Mouse (Mus musculus): ENCODE measurements at regions not wholly inside any gene's neighbourhood (a gene's known extent, or its start where the extent isn't known, plus 50 kb on each side); places are given as distances from the start of the nearest gene placed in this dataset.
A peak's percentile ranks its signal among the peaks of the same experiment; 100 is the strongest.

DNA sequence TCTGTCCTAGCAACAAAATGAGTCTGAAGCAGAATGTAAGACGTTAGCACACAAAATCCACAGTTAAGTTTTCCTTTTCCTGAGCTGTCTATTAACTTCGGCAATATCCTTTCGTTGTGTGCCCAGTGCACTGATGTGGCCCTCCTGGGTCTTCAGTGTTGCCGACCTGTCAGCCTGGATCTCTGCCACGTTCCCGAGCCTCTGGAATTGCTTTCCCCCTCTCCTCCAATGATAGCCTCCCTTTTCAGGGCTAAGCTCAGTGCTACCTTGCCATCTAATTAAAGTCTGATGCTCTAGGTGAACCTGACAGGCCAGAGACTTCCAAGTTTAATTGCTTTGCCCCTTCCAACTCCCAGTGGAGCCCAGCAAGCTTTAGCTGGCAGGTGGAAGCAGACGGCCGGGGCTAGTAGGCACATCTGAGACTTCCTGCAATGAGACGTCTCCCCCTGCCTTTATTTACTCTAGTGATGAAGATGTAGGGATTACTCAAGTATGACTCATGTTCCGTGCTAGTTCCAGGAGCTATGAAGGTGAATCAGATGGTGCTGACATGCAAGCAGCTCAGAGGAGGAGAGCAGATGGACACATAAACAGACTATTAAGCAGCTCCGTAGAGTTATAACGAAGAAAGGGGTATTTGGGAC lies 894.3 kb upstream of the Car8 start:
- DNase-seq (ENCODE audit: low spot score in 2 of 2) = no peak

DNA sequence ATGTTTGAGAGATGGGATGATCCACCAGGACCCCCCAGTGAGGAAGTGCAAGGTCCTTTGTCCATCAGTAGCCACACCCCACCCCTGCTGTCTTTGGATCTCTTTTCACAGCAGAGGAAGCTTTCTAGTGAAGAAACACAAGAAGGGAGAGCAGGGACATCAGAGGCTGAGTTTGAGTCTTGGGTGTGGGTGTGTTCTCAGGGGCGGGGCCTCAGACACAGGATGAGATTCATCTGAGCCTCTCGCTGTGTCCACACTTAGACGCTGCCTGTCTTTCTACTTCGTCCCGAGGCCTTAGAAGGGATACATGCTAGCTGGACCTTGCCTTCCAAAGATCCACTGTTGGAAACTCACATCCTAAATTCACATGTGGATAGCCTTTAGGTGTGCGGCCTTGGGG lies 893.5 kb upstream of the Car8 start:
- no peak for DNase-seq (ENCODE audit: low spot score in 2 of 2)

DNA sequence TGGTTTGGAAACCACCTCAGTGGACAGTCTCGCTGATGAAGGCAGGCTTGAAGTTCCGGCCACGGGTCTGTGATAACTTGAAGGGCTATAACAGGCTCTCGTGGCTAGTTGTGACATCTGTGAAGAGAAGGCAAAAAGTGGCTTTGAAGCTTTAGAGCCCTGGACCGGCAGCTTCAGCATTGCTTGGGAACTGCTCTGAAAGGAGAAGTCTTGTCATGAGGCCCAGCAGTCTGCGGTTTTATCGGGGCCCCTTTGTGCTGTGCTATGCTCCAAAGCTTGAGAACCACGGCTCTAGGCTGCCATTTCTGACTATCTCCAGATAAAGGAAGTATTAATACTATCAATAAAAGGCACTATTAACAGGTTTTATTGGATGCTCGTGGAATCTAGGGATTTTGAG lies 892.8 kb upstream of the Car8 start:
- no peak for DNase-seq (ENCODE audit: low spot score in 2 of 2)

DNA sequence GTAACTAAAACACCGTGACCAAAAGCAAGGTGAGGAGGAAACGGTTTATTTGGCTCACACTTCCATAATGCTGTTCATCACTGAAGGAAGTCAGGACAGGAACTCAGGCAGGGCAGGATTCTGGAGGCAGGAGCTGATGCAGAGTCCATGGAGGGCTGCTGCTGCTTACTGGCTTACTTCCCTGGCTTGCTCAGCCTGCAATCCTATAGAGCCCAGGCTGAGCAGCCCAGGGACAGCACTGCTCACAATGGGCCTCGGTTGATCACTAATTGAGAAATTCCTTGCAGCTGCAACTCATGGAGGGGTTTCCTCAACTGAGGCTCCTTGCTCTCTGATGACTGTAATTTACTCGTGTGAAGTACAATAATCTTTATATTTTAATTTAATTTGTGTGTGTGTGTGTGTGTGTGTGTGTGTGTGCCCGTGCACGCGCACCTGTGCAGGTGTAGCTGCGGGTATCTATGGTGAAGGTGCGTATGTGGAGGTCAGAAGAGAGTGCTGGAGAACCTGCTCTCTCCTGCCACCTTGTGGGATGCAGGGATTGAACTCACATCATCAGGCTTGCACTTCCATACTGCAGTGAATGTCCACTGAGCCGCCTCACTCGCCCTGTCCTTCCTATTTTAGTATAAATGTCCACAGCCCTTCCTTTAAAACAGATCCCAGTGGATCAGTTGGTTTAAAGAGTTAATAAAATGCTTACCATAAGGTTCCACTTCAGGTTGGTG lies 886.6 kb upstream of the Car8 start:
- DNase-seq (ENCODE audit: low spot score in 2 of 2) = no peak

DNA sequence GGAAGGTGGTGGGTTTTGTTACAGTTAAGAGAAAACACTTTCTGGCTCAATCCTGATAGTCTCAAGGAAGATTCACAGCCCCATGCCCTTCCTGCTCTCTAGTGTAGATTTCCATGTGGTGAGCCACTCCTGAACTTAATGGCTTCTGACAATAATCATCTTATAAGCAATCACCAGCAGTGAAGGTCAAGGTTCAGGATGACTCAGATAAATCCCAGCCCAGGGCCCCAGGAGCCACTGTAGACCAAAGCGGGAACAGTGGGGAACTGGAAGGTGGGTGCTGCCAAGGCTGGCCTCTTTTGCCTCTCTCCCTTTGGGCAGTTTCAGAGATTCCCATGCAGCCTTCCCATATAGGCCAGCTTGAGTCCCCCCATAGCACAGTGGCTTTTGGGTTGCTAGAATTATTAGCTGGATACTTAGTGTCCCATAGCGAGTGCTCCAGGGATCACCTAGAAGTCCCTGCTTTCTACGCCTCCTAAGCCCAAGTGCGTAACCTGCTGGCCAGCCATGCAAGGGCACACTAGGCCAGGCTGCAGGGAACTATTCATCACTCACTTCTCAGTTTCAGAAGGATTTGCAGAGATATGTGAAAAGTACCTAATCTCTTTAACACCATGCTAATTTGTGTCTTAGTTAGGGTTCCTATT lies 885.9 kb upstream of the Car8 start:
- no peak for DNase-seq (ENCODE audit: low spot score in 2 of 2)

DNA sequence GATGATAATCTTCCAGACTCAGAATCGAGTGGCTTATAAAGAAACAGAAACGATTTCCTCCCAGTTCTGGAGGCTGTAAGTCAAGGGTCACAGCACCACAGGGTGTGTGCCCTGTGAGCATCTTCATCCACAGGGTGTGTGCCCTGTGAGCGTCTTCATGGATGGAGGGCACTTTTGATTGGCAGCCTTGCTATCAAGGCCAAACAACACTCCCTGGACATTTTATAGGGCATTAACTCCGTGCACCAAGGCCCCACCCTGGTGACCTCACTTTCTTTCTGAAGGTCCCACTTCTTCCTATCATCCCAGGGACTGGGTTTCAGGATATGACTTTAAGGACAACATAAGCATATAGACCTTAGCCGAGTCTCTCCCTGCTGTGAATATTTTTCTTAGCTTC lies 885.3 kb upstream of the Car8 start:
- no peak for DNase-seq (ENCODE audit: low spot score in 2 of 2)

DNA sequence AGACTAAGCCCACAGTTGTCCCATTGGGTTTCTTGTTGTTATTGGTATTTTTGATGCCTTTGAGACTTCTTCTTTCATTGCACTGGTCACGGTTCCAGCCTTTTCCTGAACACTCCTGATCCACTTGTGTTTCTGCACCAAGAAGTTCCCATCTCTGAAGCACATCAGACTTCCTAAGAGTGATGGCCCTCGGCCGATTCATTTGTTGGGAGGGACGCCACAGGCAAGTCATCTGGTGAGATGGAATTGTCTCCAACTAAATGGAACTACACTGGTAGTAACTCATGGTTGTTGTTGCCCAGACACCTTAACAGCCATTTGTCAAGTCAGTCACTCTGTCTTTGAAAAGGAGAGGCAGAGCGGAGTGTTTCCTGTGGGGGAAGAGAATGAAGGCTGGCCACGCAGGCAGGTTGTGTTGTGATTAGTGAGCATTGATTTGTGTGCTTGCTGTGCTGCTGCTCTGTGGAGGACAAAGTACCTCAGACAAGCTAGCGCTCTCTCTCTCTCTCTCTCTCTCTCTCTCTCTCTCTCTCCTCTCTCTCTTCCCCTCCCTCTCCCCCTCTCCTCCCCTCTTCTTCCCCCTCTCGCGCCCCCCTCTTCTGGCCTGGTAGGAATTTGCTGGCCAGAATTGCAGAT lies 884.7 kb upstream of the Car8 start:
- no peak for DNase-seq (ENCODE audit: low spot score in 2 of 2)

DNA sequence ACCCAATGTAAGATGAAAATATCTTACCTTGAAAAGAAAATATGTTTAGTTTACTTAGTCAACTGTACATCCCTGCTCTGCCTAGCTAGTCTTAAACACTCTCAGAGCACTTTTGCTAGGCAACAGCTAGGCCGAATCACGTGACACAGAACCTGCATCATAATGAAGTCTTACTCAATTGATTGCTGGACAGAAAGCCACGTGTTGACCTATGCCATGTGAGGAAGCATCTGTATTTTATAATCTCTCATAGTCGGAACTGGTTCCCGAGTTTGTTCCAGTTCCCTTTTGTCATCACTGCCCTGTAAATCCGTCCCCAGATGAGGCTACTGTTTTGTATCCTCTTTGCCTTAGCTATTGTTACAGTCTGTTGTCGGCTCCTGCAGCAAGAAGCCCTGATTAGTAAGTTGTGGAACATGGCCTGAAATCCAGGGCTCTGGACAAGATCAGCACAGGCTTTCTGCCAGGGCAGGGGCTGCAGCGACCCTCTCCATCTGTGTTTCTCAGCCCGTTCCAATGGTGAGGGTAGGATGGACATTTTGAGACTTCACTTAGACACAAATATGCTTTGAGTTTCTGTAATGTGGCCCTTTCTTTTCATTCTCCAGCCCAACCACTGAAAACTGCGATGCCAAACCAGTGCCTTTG lies 883.9 kb upstream of the Car8 start:
- no peak for DNase-seq (ENCODE audit: low spot score in 2 of 2)

DNA sequence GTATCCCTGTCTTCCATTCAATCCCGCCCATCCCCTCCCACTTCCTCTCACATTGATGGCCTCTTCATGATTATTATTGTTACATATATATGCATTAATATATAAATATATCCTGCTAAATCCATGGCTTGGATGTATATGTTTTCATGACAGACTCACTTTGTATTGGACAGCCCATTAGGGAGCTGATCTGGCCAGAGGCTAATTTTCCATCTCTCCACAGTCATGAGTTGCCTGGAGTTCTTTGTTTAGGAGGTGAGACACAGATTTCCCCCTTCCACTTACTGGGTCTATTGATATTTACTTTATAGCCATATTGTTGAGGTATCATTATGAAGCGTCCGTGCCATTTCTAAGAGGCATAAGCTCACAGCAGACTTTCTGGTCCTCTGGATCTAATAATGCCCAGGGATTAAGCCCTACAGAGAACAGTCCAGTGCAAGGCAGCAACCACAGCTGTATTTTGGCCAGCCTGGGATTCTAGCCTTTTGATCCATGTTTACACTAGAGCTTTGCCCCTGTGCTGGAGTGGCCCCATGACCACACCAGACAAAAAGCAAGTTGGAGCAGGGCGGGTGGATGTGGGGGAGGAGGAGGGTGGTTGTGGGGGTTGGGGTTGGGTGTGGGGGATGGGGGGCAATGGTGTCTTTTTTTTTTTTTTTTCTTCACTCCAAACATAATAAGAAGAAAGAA lies 878.3 kb upstream of the Car8 start:
- no peak for DNase-seq (ENCODE audit: low spot score in 2 of 2)

DNA sequence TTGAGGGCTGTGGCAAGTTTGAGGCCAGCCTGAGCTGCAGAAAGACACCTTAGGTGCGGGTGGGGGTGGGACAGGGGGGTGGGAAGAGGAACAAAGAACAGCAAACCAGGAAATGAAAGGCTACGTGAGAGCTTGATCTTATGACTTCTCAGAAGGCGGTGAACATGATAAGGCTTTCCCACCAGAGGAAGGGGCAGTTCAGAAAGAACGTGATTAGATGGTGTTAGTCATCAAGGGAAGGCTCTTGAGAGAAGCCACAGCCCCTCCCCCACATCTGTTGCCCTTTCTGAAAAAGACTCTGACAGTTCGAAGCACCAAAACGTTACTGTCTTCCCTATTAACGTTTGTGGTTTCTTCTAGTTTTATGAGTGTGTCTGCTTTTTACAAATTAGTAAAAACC lies 877.0 kb upstream of the Car8 start:
- no peak for DNase-seq (ENCODE audit: low spot score in 2 of 2)

DNA sequence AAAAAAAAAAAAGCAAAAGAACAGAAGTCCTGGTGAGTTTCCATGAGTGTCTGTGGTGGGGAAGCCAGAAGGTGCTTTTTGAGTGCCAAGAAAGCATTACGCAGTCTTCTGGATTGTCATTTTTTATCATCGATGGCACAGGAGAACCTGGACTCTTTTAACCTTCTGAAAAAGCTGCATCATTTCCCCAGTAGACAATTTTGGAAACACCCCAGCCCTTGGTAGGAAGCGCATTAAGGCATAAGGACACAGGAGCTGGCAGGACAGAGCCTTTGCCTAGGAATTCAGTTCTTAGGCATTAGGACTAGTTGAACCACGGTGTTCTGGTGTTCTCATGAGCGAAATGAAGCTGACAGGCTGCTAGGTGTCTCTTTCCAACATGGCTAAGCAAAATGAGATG lies 875.1 kb upstream of the Car8 start:
- no peak for DNase-seq (ENCODE audit: low spot score in 2 of 2)

DNA sequence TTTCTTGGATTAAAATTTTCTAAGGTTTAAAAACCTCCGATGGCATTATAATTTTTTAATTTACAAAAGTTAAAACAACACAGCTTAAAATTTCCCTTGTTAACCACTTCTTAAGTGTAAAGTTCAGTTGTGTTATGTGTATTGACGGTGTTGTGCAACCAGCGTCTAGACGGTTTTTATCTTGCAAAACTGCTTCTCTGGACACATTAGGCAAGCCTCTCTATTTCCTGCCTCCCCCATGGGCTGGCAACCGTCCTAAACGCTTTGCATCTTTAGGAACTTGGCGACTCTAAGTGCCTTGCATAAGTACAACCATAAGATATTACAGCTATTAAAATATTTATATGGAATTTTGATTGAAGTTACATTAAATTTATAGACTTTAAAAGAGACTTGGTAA lies 871.5 kb upstream of the Car8 start:
- no peak for DNase-seq (ENCODE audit: low spot score in 2 of 2)

DNA sequence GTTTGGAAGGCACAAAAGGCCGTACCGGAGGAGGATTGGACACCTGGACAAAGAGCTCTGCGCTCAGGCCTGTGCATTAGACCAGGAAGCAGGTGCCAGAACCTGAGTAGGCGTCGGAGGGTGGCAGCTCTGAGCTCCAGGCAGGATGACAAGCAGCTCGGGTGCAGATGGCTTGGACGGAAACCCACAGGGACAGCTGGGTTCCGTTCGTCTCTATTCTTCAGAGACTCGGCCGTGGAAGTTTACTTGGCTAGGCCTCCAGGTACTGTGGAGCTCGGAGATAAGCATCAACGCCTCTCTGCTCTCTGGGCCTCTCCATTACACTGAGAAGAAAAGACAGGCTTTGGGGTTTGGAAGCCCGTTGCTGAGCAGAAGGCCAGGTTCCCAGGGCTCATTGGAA lies 868.5 kb upstream of the Car8 start:
- peak; percentile 60 to 72 for DNase-seq (ENCODE audit: low spot score in 2 of 2)

DNA sequence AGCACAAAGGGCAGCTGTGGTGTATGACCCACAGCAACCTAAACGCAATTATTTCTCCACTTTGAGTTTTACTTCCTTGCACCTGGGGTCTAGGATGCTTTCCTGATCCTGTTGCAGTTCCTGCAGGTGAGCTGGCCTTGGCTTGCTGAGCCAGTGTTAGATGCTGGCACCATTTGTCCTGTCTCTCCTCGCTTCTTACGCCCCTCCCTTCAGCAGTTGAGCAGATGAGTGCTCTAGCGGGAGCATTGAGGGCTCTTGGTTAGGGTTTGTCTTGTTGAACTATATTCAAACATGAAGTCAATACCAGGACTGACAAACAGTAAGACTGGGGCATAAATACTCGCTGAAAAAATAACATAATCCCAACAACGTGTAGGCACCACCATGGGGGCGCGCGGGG lies 867.9 kb upstream of the Car8 start:
- DNase-seq (ENCODE audit: low spot score in 2 of 2) = no peak

DNA sequence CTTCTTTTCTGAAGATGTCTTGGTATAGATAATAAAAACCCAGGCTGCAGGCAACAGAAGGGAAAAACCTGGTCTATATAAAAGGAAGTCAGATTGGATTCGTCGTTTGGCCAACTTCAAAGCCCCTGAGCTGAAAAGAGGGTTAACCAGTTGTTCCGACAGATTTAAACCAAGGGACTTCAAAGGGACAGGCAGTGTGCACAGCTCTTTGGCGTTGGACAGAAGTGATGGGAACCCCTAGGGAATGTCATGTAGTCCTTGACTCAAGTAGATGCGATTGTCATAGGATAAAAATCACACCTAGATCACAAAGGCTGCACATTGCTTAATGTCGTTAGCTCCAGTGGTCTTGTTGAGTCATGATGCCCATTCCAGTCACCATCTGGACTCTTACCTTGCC lies 865.8 kb upstream of the Car8 start:
- DNase-seq (ENCODE audit: low spot score in 2 of 2) = no peak

DNA sequence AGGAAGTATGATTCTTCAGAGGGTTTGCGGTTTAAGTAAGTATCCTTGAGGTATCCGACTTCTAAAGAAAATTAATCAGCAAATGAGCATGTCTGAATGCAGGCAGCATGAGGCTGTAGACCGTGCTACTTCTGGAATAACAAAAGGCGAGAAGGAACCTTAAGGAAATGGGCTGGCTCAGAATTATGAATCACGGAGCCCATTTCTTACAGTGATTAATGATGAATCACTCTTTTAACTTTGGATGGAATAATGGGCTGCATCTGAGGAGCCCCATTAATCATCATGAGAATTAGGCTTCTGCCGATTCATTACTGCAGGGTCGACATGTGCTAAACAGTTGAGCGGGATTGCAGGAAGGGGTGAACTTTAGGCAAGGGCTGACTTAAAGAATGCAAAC lies 865.1 kb upstream of the Car8 start:
- DNase-seq (ENCODE audit: low spot score in 2 of 2) = no peak

DNA sequence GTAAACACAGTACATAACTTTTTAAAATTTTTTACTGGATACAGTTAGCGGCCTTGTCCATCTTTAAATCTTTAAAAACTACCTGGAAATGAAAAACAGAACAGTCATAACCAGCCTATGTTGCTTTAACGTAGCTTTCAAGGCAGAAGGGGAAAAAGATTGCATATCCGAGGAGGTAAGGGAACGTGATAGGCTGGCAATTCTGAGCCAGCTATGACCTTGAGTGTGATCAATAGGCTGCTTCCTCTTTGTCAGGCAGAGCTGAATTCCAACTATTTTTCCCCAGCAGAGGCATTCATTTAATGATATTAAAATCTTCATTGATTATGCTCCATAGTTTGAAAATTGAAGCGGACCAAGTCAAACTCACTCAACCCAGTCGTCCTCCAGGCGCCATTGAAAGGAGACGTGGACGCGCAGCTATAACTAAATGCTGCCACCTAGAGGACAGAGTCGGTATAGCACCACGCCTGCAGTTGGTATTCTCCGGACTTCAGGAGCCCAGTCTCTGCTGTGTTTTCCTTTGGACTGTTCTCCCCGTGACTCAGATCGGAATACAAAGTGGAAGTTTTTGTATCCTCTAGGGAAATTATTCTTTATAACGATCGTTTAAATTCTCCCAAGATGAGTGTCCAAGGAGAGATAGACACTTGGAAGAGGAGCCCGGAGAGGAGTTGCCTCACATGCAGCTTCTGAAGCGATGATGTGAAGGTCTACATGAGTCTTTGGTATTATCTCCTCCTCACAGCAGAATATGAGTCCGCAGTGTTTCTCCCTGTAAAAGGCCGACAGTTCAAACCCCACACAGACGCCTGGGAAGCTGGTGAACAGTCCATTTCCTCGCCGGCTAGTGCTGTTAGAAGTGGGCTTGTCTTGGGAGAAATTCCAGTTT lies 858.2 kb upstream of the Car8 start:
- peak; percentile 87 to 91 for DNase-seq (ENCODE audit: low spot score in 2 of 2)

DNA sequence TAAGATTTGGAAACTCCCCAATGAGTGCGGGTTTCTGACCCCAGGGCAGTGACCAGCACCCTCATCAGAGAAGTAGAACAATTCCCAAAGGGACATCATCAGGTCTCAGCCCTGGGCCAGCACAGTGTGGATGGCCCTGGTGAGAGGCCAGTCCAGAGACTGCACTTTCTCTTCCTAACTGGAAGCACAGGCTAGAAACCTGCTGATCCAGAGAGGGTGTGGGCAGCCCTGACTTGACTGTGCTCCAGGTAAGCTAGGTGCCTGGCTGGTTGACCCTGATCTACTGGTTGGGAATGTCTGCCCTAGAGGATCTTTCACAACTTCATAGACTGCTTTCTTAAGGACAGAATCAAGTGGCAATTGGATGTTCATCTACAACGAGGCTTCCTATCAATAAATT lies 857.4 kb upstream of the Car8 start:
- DNase-seq (ENCODE audit: low spot score in 2 of 2) = no peak

DNA sequence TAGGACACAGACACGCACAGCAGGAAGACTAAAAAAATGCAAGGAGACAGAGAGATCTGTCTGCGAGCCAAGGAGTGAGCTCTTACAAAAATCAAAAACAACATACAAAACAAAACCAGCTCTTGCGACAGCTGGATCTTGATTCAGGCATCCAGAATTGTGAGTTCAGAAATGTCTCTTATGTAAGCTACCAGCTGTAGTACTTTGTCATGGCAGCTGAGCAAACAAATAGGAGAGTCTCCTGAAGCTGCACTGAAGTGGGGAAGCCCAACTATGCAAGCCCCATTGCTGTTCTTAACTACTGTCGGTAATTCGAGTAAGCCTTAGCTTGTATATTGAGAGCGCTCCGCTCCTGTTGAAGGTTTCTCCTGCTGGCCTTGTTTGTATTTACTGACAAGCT lies 856.8 kb upstream of the Car8 start:
- no peak for DNase-seq (ENCODE audit: low spot score in 2 of 2)

DNA sequence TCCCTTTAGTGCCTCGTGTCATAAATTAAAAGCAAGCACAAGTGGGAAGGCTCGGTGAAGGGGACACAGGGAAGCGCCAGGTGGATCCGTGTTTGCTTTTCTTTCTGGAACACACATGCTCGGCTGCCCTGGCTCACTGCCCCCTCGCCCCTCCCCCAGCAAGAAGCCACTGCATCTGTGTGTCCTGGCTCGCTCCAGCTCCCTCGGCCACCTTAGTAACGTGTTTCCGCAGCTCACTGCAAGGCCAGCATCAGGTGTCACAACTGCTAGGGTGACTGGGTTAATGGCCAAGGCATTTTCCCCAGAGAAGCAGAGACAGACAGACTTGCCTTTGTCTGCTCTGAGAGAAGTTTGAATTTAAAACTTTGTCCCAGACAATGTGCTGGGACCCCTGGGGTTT lies 855.7 kb upstream of the Car8 start:
- no peak for DNase-seq (ENCODE audit: low spot score in 2 of 2)
